Mouse (Mus musculus) layer of hippocampus, adult 11-12 months (tissue): ENCODE results near the gene Mindy3.

Experiments used
- DNase-seq: peaks from one replicate; pipeline ENCODE4 v3.0.0; 2022; ENCODE audit warnings: low spot score

Gene Mindy3

DNA sequence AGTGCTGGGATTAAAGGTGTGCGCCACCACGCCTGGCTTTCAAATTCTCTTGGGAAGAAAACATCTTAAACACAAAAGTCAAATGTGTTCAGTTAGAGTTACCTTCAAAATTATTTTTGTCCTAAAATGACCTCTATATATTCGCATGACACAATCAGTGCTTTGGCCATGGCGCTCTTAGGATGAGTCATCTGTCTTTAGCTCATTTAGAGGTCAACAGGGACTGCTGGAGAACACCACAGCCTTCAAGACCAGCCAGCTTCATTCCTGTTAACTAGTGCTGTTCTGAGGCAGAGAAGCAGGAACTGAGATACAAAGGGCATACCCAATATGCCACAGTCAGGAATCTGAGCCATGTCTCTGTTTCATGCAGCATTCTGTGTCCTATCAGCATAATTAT lies 47.9 kb downstream of the Mindy3 start:
- DNase-seq: no peak

GRCm38 (mm10) chr2:12368451-12368850 lies 50.8 kb downstream of the Mindy3 start:
- DNase-seq: no peak

DNA sequence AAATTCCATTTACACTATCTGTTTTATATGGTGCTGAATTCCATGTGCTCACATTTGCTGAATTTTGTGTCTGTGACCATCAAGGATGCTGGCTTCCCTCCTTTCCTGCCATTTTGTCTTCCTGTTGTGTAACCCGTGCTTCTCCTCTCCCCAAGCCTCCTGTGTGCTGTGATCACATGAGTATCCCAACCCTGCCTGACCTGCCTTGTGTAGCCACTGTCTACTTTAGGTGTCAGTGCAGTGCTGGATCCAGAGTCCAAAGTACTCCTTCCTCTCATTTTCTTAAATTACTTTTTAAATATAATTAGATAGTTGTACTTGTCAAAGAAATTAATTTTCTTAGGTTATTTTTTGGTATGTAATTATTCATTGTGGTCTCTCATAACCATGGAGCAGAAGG lies 51.3 kb downstream of the Mindy3 start:
- no peak for DNase-seq

DNA sequence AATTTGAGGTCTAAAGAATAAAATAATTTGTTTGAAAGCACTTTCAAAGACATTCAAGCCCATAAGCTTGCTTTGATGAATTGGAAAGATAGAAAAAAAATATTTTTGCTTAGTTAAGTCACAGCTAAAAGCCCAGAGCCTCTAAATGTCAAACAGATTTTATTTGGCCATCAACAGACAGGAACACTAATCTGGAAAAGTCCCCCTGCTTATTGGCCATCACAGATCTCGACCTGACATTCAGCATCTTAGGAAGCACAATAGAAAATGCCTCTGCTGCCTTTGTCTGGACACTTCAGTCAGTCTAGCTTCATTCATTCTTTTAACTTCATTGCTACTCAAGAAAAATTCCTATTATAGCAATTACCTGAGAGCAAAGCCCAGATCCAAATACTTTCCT lies 58.0 kb downstream of the Mindy3 start:
- no peak for DNase-seq

DNA sequence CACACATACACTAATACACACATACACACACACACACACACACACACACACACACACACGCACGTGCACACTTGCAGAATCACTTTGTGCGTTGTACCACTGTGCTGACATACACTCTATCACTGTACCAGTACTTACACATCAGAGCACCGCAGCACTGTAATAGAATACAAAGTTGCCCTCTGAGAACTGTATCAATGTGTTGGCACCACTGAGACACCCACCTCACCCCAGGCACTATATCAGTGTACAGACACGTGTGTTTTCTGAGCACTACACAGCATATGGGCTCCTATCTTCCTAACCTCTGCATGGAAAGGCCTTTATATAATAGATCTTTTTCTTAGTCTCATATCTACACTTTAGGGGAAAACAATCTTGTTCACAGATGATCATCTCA lies 64.4 kb downstream of the Mindy3 start:
- DNase-seq: no peak

- DNase-seq: no peak
These were observed 70.4 kb downstream of the Mindy3 start for GRCm38 (mm10) chr2:12348914-12349313.

DNA sequence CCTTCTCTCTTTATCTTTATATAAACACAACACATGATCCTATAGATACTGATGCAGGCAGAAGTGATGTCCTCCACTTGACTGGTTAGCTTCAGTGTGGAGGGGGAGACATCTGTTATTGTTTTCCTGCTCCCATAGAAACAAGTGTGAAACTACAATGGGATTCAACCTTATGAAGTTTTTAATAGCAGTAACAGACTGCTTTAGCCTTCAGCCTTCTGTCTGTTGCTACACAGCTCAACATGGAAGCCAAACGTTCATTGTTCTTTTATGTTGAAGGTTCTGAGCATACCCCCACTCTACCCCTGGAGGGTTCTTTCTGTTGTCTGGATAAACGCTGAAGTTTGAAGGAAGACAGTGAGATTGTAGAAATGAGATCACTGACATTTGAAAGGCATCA lies 87.3 kb downstream of the Mindy3 start:
- DNase-seq: peak; percentile 51

DNA sequence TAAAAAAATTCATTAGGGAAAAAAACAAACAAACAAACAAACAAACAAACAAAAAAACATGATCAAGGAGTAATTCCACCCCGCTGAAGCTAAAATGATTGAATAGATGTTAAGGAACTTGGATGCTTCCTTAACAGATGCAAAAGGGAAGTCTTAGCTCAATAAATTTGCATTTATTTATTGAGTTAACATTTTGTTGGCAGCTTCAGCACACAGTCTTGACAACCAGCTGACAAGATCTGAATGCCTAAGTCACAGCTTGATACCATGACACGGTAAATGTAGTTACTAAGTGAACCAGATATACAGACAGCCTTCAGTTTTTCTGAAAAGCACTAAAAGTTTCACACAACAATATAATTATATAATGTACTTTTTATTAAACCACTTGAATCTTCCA lies 89.7 kb downstream of the Mindy3 start:
- no peak for DNase-seq

GRCm38 (mm10) chr2:12329068-12329407 lies 90.2 kb downstream of the Mindy3 start:
- no peak for DNase-seq

- no peak for DNase-seq
These were observed 90.8 kb downstream of the Mindy3 start for GRCm38 (mm10) chr2:12328355-12329067.

DNA sequence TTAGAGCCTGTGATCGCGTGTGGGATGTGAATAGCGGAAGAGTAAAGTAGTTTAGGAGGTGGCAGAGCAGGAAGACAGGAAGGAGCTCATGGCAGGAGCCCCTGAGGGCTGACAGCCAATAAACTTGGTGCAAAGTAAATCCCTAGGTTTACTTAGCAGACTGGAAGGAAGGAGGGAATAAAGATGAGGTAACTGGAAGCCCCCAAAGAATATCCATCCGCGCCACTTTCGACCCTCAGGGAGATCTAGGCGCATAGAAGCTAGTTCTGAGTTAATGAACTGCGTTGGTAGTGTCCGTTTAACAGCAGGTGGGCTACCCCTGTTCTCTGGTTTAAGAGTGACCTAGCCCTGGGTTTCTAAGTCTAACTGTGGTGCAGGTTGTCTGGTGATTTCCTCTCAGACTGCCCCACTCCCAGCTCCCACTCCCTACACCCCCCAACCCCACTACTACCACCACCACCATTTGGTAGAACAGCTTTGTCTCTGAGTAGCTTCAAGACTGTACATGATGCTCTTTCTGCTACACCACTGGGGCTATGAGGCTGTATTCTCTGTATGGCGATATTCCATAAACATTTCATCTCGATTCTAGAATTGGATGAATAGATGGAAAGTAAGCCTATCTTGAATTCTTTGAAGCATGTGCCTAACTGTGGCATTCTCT lies 91.4 kb downstream of the Mindy3 start:
- DNase-seq: no peak

- no peak for DNase-seq
These were observed 92.1 kb downstream of the Mindy3 start for GRCm38 (mm10) chr2:12327216-12327615.

GRCm38 (mm10) chr2:12325868-12326267 lies 93.4 kb downstream of the Mindy3 start:
- no peak for DNase-seq

DNA sequence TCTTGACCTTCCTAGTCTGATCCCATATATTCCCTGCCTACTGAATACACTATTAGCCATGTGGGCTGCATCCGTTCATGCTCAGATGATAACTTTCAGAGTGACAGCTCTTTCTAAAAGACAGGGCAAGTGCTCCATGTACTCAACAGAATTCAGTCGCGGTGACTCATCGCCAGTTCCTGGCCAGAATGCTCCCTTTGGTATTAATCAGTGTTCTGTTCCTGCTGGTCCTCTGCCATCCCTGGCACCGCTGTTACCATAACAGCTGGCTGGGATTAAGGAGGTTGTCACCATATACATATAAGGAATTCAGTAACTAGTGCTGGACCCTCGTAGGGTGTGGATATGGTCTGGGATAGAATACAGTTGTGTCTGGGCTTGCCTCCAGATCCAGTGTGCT lies 93.9 kb downstream of the Mindy3 start:
- DNase-seq: peak; percentile 75

GRCm38 (mm10) chr2:12320914-12321313 lies 98.4 kb downstream of the Mindy3 start:
- no peak for DNase-seq

- DNase-seq: no peak
These were observed 100.6 kb downstream of the Mindy3 start for GRCm38 (mm10) chr2:12318715-12319114.

DNA sequence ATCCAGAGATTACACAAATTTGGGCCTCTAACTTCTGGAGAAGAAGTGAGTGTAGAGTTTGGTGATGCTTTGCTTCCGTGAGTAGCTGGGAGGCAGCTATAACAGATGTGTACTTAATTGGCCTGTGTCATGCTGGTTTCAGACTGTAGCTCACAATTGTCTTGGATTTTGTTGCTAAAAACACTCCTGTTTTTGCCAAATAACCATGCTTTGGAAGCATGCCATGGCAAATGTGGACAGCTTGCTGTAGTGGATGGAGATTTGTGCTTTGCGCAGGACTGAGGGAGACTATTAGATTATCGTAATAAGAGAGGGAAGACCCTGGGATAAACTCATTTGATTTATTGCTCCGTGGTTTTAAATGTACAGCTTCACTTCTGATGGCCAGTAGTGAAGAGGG lies 101.2 kb downstream of the Mindy3 start:
- no peak for DNase-seq

DNA sequence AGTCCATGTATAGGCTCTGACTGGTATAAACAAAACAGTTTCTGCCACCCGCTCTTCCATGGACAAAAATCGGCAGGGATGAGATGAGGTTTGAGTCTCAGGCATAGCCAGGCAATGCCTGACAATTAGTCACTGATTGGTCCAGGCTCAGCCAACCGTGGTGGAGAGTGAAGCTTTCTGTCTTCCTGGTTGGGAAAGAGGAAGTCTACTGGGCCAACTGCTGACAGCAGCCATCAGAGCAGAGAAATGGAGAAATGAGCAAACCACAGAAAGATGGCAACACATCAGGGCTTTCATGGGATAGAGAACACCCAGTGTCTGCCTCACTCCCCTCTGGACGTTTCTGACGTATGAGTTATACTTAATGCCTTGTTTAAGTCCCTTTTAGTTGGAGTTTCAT lies 101.9 kb downstream of the Mindy3 start:
- DNase-seq: no peak

DNA sequence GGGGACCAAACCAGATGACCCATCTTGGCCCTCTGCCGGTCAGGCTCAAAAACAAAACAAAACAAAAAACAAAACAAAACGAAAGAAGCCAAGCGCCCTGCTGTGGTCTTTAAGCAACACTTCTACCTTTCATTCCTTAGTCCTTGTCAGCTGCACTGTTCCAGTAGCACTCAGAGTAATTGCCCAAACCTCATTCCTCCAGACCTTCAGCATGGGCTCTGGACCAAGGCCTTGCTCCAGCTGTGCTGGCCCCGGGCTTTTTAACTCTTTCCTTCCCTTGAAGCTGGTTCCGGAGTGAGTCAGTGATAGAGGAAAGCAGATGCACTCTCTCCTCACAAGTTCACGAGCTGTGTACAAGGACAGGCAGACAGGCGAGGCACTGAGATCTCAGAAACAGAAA lies 102.9 kb downstream of the Mindy3 start:
- DNase-seq: no peak

- DNase-seq: no peak
These were observed 105.2 kb downstream of the Mindy3 start for GRCm38 (mm10) chr2:12314028-12314427.

GRCm38 (mm10) chr2:12308466-12308865 lies 110.8 kb downstream of the Mindy3 start:
- DNase-seq: no peak

- DNase-seq: no peak
These were observed 112.0 kb downstream of the Mindy3 start for GRCm38 (mm10) chr2:12307311-12307710.

GRCm38 (mm10) chr2:12305064-12305650 lies 114.1 kb downstream of the Mindy3 start:
- no peak for DNase-seq
